Mouse (Mus musculus) CD4-positive, CD25-positive, alpha-beta regulatory T cell, adult 2 months (primary cell): ENCODE results near the gene Sphk1.
"Not testable (repeated sequence)": the region's sequence is repeated elsewhere in the genome, so short reads cannot be mapped to it uniquely, and the experiment has no call there.

ENCODE experiments used
- DNase-seq: peaks from one replicate; pipeline ENCODE4 v3.0.0-alpha.2; 2012; ENCODE audit warnings: low read depth, low spot score

Gene Sphk1

DNA sequence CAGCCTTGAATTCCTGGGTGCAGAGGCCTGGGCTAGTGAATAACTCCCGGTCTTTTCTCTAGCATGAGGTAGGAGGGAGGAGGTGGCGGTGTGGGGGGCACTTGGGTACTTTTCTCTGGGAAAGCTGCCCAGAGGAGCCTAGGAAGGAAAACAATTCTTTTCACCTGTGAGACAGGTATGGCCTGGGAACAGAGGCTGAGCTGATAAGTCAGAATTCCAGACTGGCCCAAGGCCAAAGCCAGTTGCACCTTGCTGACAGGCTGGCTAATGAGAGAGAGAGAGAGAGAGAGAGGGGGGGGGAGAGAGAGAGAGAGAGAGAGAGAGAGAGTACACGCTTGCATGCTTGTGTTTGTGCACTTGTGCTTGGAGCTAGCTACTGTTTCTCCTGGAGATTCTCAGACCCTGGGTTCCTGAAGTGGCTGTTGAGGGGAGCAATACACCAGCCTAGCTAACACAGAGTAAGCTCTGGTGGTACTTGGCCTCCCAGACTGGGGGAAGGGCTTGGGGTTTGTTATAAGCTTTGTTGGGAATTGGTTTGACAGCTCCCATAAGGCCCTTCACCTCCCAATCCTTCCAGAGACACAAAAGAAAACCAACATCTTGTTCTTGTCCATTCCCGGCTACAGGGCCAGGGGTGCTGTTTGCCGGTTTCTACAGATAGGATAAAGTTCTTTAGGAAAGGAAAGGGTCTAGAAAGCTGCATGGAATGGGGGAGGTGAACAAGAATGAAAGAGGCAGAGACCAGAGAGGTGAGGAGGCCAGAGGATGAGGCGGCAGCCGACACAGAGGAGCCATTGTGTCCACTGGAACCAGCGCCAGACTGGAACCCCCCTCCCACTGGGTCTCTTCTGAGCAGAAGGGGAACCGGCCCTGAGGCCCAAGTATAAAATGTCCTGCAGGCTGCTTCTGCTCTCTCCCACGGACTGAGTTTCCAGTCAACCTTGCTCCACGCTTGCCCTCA is at the start of gene Sphk1:
Gene Sphk1 (plus strand): TSS at position 739 of the 961 bp plus-strand sequence.
- DNase-seq: no peak

DNA sequence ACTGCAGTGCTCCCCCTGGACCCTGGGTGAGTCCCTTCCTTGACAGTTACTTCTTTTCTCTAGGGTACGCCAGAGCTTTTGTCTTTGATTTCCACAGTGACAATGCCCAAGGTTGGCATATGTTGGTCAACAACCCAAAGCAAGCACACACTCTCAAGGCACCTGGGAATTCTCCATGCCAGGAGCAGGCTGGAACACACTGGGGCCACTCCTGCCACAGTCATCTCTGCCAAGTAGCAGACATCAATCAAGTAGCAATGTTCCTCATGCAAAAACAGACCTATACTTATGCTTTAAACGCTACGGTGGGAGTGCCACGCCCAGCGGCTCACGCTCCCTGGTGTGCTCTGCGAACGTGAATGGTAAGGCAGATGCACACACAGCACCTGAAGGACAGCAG is 49.8 kb upstream of the Sphk1 start:
- DNase-seq: no peak

DNA sequence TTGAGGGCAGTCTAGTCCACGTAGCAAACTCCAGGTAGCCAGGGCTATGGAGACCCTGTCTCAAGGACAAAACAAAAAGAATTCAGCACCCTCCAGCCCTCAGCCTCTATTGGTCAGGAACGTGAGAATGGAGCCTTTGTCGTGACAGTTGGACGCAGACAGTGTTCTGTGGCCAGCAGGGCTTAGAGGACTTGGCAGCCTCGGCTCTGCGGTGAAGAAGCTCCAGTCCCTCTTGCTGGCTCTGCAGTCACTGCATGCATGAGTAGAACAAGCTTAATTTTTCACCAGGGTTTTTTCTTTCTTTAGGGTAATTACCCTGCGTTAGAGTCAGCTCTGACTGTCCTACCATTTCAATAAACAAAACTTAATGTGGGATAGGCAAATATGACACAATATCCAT is 48.9 kb upstream of the Sphk1 start:
- DNase-seq: no peak

DNA sequence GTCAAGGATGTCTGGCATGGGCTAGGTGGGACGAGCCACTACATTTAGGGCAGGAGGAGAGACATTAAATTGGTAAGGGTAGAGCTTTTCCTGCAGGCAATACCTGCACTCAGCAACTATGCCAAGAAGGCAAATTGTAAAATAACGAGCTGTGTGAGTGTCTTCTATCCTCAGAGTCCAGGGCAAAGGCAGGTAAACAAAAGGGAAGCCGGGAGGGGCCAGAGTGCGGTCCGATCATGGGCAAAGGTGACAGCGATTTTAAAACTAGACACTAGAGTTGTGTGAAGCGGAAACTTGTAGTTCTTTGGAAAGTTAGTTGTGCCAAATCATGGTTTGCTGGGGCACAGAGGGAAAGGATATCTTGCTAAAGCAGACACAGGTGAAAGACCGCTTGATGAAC is 46.5 kb upstream of the Sphk1 start:
- DNase-seq: no peak

DNA sequence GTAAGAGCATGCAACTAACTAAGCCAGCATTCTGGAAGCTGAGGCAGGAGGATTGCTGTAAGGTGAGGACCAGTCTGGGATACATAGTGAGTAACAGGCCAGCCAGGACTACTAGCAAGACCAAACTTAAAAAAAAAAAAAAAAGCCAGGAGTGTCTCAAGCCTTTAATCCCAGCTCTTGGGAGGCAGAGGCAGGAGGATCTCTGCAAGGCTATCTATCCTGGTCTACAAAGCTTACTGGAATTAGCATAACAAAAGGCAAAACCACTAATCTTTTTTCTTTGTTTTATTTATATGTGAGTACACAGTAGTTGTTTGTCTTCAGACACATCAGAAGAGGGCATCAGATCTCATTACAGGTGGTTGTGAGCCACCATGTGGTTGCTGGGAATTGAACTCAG is 42.5 kb upstream of the Sphk1 start:
- no peak for DNase-seq

DNA sequence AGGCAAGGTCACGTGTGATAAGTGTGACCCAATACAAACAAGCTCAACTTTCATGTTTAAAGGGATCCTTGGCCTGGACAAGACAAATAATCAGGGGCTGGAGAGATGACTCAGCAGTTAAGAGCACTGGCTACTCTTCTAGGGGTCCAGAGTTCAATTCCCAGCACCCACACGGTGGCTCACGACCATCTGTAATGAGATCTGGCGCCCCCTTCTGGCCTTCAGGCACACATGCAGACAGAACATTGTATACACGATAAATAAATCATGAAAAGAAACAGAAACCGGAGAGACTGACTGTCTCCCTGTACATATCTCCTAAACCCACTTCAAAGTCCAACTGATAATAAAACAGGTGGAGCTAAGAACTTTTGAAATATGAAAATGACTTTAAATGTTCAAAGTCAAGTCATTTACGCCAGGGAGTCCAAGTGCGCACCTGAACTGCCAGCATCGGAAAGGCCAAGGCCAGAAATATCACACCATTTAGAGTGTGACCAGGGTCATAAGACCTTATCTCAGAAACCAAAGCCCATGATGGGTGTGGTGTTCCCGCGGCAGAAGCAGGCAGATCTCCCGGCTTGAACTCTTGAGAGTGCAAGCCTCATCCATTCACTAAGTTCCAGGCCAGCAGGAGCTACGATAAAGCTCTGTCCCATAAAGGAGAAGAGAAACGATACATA is 41.9 kb upstream of the Sphk1 start:
- peak; percentile 77 for DNase-seq

DNA sequence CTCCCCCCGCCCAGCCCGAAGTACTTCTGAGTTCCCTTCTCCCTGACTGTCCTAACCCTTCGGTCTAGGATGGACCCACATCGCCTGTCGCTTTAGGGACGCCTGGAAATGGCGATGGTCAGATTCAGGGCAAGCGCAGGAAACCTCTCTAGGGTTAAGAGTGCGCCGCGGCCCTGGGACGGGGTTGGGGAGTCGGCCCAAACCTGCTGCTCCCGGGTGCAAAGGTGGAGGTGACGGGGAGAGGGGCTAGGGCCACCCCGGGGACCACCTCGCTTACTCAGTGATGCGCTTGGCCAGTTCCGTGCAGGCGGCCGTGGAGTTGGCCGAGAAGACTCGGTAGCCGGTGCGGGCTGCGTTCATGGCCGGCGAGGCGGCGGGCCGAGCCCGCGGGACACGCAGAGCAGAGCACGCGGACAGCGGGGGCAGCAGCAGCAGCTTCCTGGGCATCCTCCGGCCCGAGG is 40.9 kb upstream of the Sphk1 start:
- peak; percentile 44 for DNase-seq

DNA sequence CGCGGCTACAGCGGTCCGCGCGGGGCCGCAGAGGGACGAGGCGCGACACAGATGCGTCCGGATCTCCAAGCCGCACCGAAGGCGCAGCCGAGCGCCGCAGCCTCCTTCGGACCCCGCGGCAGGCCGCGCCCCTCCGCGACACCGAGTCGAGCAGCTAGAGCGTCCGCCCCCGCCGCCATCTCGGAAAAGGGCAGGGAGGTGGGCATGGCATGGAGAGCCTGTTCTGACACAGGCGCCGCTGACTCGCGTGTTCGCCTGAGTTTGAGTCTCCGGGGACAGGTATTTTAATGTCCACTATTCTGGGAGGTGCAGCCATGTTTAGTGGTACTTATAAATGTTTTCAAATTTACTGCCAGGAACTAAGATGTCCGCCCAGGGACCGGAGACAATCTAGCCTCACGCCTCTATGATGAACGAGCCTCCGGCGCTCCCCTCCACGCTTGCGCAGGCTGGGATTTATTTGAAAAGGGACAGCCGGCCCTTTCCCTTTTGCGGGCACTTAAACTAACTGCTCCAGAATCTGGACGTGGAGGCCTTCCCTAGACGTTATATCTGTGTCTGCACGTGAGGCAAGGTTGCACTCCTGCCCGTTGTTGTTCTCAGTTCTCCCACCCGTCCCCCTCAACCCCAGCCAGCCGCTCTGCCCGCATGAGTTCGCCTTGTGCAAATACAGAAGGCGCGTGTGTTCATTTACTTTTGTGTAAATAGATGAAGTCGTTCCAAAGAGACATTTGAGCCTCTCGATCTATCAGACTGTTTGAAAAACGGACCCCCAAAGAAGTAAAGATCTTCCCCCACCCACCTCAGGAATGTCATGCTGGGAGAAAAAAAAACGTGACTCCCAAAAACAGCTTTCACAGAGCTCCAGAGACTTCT is 40.3 kb upstream of the Sphk1 start:
- peak; percentile 94 for DNase-seq

DNA sequence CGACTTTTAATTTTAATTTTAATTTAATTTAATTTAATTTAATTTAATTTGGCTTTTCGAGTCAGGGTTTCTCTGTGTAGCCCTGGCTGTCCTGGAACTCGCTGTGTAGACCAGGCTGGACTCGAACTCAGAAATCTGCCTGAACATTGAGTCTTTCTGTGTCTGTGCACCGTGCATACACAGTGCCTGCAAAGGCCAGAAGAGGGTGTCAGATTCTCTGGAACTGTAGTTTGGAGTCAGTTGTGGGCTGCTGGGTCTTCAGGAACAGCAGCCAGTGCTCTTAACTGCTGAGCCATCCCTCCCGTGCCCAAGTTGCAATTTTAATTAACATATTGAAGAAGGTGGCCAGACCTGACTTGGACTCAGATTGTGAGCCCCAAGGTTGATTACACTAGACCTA is 39.4 kb upstream of the Sphk1 start:
- DNase-seq: no peak

DNA sequence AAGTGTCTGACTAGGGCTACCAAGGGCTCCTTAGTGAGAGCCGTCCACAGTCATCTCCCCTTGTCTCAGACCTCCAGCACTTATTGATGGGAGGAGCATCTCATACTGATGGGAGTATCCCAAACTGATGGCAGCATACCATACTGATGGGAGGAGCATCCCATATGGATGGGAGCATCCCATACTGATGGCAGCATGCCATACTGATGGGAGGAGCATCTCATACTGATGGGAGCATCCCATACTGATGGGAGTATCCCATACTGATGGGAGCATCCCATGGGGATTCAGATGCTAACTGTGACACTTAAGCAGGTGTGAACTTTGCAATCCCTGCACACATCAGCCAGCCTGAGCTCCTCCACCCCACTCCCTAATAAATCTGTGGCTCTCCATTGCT is 38.2 kb upstream of the Sphk1 start:
- not testable (repeated sequence) for DNase-seq

DNA sequence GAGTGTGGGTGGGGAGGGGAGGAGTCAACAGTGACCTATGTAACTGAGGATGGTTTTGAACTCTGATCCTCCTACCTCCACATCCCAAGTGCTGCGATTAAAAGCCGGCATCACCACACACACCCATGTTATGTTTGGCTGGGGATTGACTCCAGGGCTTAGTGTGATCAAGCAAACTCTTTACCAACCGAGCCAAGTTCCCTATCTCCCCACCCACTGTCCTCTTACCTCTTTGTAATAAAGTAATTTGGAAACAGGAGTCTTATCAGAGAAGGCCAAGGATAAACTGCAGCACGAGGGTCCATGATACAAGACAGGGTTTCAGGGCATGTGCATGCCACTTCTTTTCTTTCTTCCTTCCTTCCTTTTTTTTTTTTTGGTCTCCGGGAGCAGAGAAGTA is 37.5 kb upstream of the Sphk1 start:
- no peak for DNase-seq

DNA sequence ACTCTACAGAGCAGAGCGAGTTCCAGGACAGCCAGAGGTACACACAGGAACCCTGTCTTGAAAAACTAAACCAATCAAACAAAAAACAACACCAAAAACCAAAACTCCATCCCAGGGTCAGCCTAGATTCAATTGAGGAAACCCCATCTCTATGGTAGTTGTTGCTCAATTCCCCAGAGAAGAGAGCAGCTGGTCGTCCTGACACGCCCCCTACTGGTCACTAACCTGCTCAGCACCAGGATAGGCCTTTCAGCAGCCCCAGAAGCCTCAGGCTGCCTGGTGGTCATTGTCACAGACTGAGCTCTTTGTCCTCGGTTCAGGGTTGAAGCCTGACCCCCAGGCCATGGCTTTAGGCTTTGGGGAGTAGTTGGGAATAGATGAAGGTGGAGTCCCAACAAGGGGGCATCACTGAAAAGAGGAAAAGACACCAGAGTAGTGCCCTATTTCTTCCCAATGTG is 36.9 kb upstream of the Sphk1 start, which contains the start of gene Prpsap1:
Gene Prpsap1 (minus strand): TSS at position 408 of the 458 bp plus-strand sequence.
- peak; percentile 84 for DNase-seq

DNA sequence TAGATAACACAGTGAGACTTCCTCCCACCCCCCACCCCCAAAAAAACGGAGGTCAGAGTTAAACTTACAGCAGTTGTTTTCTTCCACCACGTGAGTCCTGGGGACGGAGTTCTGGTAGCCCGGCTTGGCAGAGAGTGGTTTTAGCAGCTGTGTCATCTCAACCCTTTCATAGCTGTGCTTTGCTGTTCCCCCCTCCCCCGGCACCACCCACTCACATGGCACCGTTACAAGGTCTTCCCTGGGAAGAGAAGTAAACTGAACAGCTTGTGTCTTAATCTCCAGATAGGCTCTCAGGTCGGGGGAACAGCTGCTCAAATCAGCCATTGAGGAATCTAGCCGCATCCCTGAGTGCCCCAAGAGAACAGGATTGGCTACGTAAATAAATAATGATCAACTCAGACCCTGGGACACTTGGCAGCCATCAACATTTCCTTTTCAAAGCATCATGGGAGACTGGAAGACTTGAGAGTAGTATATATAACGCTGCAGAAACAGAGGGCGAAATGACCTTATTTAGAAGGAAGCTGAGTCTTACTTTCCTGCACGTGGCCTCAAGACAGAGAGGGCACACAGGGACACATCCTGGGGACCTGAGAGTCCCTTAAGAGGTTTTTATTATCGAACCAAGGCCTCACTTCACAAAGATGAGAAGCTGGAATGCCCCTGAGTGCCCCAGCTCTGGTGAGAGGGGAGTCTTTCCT is 36.1 kb upstream of the Sphk1 start:
- DNase-seq: no peak

DNA sequence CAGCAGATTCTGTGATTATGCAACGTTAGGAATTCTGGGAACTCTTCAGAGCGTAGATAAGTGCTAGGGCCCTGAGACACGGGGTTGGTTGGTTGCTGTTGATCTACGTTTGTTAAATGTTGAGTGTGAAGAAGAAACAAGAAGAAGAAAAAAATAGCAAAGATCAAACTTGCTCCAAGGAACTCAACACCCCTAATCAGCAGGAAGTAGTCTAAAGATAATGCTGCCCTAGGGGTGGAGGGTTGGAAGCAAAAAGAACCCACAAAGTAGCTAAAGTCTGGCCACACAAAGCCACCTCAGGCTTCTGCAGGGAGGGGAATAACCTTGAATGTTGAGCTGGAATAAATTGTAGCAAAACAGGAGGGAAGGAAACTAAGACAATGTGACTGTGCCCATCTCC is 33.4 kb upstream of the Sphk1 start:
- no peak for DNase-seq

DNA sequence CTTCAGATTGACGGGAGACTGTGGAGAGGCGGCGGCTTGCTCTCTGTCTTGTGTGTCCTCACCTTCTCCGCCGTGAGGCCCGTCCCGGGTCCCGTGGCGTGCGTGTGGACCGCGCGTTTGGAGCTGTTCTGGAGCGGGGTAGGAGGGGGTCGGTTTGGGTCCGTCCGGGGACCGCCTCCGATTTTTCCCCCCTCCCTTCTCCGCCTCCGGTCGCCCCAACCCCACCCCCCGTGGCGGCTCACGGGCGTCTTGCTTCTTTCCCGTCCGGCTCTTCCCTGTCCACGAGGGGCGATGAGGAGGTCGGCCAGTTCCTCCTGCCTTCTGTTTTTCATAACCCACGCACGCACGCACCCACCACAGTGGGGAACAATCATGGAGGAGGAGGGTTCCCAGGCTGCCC is 32.1 kb upstream of the Sphk1 start:
- no peak for DNase-seq

DNA sequence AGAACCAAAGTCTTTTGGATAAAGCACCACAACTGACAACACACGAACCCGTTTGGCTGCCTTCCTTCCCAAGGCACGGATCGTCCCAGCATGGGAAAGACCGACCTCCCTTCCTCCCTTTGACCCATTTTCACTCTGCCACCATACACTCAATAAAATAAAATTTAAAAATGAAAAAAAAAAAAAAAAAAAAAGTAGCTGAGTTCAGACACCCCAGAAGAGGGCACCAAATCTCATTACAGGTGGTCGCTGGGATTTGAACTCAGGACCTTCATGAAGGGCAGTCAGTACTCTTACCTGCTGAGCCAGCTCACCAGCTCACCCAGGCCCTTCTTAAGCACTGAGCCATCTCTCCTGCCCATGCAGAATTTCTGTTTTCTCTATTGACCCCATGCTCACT is 31.7 kb upstream of the Sphk1 start:
- DNase-seq: no peak

DNA sequence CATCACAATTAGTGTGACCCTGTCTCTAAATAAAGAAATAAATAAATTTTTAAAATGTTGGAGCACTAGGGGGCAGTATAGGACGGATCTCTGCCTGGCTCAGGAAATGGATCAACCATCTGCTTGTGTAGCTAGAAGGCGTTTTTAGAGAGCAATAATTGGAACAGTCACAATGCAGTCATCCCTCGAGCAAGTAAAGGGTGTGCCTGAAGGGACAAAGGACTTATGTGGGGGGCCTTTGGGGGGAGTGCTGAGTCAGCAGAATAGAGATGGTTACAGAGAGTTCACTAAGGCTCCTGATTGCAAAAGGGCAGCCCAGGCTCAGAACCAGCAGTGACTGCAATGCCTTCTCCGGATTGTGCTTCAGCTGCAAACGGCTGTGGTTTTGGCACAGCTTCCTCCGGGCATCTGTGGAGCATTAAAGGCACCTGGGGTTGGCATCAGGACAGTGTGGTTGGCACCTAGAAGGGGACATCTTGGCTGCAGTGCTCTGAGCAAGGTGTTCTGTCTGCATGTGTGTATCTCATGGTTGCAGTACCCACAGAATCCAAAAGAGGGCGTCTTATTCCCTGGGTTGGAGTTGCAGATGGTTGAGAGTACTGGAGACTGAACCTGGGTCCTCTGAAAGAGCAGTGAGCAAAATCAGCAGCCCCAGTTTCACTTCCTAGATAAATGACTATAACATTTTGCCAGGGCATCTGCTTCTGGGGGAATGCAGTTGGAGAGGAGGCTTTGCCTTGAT is 29.5 kb upstream of the Sphk1 start:
- peak; percentile 68 for DNase-seq

DNA sequence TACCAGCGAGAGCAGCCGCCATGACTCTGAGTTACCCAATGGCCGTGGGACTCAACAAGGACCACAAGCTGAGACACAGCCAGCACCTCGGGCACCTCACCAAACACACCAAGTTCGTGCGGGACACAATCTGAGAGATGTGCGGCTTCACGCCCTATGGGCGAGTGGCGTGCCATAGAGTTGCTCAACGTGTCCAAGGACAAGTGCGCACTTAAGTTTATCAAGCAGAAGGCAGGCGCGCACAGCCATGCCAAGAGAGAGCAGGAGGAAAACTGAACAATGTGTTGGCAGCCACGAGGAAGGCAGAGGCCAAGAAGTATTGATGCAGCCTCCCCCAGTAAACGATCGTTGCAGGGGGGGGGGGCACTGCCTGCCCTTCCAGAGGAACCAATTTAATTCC is 26.2 kb upstream of the Sphk1 start:
- no peak for DNase-seq

DNA sequence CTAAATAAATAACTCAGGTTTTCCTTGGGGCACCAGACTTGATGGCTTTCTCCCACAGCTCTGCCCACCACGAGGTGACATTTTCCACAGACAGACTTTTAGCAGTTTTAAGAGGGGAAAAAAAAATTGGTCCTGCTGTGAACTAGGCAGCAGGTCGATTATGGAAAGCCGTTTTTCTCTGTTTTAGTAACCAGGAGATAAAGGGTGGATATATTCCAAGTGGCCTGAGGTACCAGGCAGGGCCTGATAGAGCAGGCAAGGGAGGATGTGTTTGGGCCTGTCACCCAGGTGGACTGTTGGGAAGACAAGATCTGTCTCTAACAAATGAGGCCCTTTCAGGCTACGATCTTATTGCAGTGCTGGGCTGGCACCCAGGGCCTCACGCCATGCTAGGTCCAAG is 25.2 kb upstream of the Sphk1 start:
- no peak for DNase-seq

DNA sequence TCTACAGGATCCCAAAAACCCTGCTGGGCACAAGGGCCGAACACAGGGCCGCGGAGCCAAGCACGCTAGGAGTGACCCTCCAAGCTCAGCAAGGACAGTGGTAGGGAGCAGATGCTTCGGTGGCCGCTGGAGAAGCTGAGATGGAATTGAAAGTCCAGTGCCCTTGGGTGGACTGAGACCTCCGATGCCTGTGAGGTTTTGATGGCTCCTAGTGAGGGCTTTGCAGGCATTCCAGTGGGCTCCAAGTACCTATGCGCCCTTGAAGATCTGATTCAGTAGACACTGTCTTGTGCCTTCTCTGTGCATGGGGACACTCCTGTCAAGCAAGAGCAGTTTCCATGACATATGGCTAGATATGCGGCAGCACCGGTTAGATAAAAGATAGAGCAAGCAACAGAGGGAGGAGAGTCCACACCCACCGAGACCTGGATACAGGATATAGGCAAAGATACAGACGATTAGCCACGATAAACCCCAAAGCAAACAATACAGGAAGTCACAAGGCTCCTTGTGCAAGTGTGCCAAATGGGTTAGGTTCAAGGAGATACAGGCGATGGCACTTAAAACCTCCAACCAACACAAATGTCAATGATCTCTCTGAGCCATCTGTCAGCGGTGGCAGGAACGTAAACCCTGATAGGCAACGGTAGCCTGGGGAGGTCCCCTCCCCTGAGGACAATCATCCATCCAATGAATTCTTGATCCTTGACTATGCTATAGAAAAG is 24.4 kb upstream of the Sphk1 start:
- DNase-seq: no peak
